Mouse (Mus musculus) E14TG2a.4 (cell line): ENCODE measurements at regions not wholly inside any gene's neighbourhood (a gene's known extent, or its start where the extent isn't known, plus 50 kb on each side); places are given as distances from the start of the nearest gene placed in this dataset.

Experiments used
- H3K27me3 ChIP-seq: 2 replicates; pipeline ENCODE4 v1.6.1; 2014; ENCODE audit warnings: low read length, control low read depth; ENCODE audit not compliant: insufficient read depth
- H3K36me3 ChIP-seq: 2 replicates; pipeline ENCODE4 v1.6.1; 2014; ENCODE audit warnings: low read length, control low read depth; ENCODE audit not compliant: insufficient read depth
- H3K4me1 ChIP-seq: replicated peaks from 2 replicates; pipeline ENCODE4 v1.6.1; 2014; ENCODE audit warnings: low read depth, low read length, control low read depth
- H3K4me3 ChIP-seq: replicated peaks from 2 replicates; pipeline ENCODE4 v1.5.1; 2014; ENCODE audit warnings: mild to moderate bottlenecking, low read length
- H3K9me3 ChIP-seq: 2 replicates; pipeline ENCODE4 v1.6.1; 2014; ENCODE audit warnings: low read length, control low read depth
- CTCF ChIP-seq: conservative IDR thresholded peaks from 2 replicates; pipeline ENCODE4 v1.5.1; 2014; ENCODE audit warnings: low read length
- NANOG ChIP-seq: IDR thresholded peaks from 2 replicates; pipeline ENCODE4 v1.6.1; 2014; ENCODE audit warnings: borderline replicate concordance, low read length, mixed read lengths
- POU5F1 ChIP-seq: IDR thresholded peaks from 2 replicates; pipeline ENCODE4 v1.6.1; 2014; ENCODE audit warnings: low read length, borderline replicate concordance

GRCm38 (mm10) chr4:64696134-64696533, 427.8 kb upstream of the Pappa start:
- no peak for TF ChIP-seq NANOG
- no peak for TF ChIP-seq POU5F1
- no peak for TF ChIP-seq CTCF
- no peaks in the 10 kb centered on the region for H3K36me3 ChIP-seq
- no peak overlapping the region for H3K4me3 ChIP-seq
- no peaks in the 10 kb centered on the region for H3K27me3 ChIP-seq
- H3K9me3 ChIP-seq: peaks cover 10% of the 10 kb centered on the region
- no peaks in the 10 kb centered on the region for H3K4me1 ChIP-seq

GRCm38 (mm10) chr4:64723296-64723695, 400.7 kb upstream of the Pappa start:
- no peaks in the 10 kb centered on the region for H3K4me1 ChIP-seq
- no peak overlapping the region for H3K4me3 ChIP-seq
- H3K36me3 ChIP-seq: no peaks in the 10 kb centered on the region
- no peaks in the 10 kb centered on the region for H3K27me3 ChIP-seq
- no peaks in the 10 kb centered on the region for H3K9me3 ChIP-seq
- TF ChIP-seq NANOG (no peak), CTCF (no peak), POU5F1 (no peak)

- Histone ChIP-seq H3K4me1 (no peaks in the 10 kb centered on the region), H3K36me3 (no peaks in the 10 kb centered on the region), H3K27me3 (no peaks in the 10 kb centered on the region), H3K9me3 (no peaks in the 10 kb centered on the region), H3K4me3 (no peak overlapping the region)
- TF ChIP-seq NANOG (no peak), CTCF (no peak), POU5F1 (no peak)
These were observed 399.1 kb upstream of the Pappa start for GRCm38 (mm10) chr4:64724851-64725250.

GRCm38 (mm10) chr4:64755986-64756385, 368.0 kb upstream of the Pappa start:
- H3K9me3 ChIP-seq: no peaks in the 10 kb centered on the region
- no peaks in the 10 kb centered on the region for H3K36me3 ChIP-seq
- H3K4me1 ChIP-seq: no peaks in the 10 kb centered on the region
- TF ChIP-seq NANOG (no peak), CTCF (no peak), POU5F1 (no peak)
- H3K27me3 ChIP-seq: no peaks in the 10 kb centered on the region
- H3K4me3 ChIP-seq: no peak overlapping the region

- Histone ChIP-seq H3K27me3 (no peaks in the 10 kb centered on the region), H3K36me3 (no peaks in the 10 kb centered on the region), H3K9me3 (peaks cover 9% of the 10 kb centered on the region; the same call in 1 of the 2 replicates), H3K4me3 (no peak overlapping the region), H3K4me1 (no peaks in the 10 kb centered on the region)
- TF ChIP-seq CTCF: no peak
- TF ChIP-seq POU5F1: no peak
- no peak for TF ChIP-seq NANOG
These were observed 355.4 kb upstream of the Pappa start for GRCm38 (mm10) chr4:64768610-64769009.

- no peaks in the 10 kb centered on the region for H3K27me3 ChIP-seq
- TF ChIP-seq POU5F1 (no peak), CTCF (no peak), NANOG (no peak)
- no peak overlapping the region for H3K4me3 ChIP-seq
- H3K36me3 ChIP-seq: no peaks in the 10 kb centered on the region
- no peaks in the 10 kb centered on the region for H3K9me3 ChIP-seq
- no peaks in the 10 kb centered on the region for H3K4me1 ChIP-seq
These were observed 320.1 kb upstream of the Pappa start for GRCm38 (mm10) chr4:64803886-64804285.

- TF ChIP-seq CTCF (no peak), POU5F1 (no peak), NANOG (no peak)
- H3K36me3 ChIP-seq: no peaks in the 10 kb centered on the region
- no peak overlapping the region for H3K4me3 ChIP-seq
- no peaks in the 10 kb centered on the region for H3K27me3 ChIP-seq
- no peaks in the 10 kb centered on the region for H3K9me3 ChIP-seq
- H3K4me1 ChIP-seq: no peaks in the 10 kb centered on the region
These were observed 319.0 kb upstream of the Pappa start for GRCm38 (mm10) chr4:64804996-64805395.

GRCm38 (mm10) chr4:64807148-64807547, 316.8 kb upstream of the Pappa start:
- no peaks in the 10 kb centered on the region for H3K9me3 ChIP-seq
- no peaks in the 10 kb centered on the region for H3K27me3 ChIP-seq
- H3K4me1 ChIP-seq: no peaks in the 10 kb centered on the region

GRCm38 (mm10) chr4:64811974-64812373, 312.0 kb upstream of the Pappa start:
- Histone ChIP-seq H3K4me1 (no peaks in the 10 kb centered on the region), H3K36me3 (no peaks in the 10 kb centered on the region), H3K4me3 (no peak overlapping the region), H3K9me3 (no peaks in the 10 kb centered on the region), H3K27me3 (no peaks in the 10 kb centered on the region)
- TF ChIP-seq CTCF (no peak), NANOG (no peak), POU5F1 (no peak)

More at GRCm38 (mm10) chr4:64807148-64807547, 316.8 kb upstream of the Pappa start:
- H3K4me3 ChIP-seq: no peak overlapping the region
- H3K36me3 ChIP-seq: no peaks in the 10 kb centered on the region
- TF ChIP-seq CTCF (no peak), NANOG (no peak), POU5F1 (no peak)

GRCm38 (mm10) chr4:64812812-64813211, 311.2 kb upstream of the Pappa start:
- H3K4me1 ChIP-seq: no peaks in the 10 kb centered on the region
- TF ChIP-seq POU5F1 (no peak), CTCF (no peak), NANOG (no peak)

More at GRCm38 (mm10) chr4:64812812-64813211, 311.2 kb upstream of the Pappa start:
- H3K4me3 ChIP-seq: no peak overlapping the region
- H3K36me3 ChIP-seq: no peaks in the 10 kb centered on the region
- H3K9me3 ChIP-seq: no peaks in the 10 kb centered on the region
- H3K27me3 ChIP-seq: no peaks in the 10 kb centered on the region
